Mouse (Mus musculus) right cerebral cortex, adult 18-20 months (tissue): ENCODE results near the gene Cptp.

Experiments used
- DNase-seq: peaks from one replicate; pipeline ENCODE4 v3.0.0; 2022; ENCODE audit warnings: mixed read lengths

Cptp gene

DNA sequence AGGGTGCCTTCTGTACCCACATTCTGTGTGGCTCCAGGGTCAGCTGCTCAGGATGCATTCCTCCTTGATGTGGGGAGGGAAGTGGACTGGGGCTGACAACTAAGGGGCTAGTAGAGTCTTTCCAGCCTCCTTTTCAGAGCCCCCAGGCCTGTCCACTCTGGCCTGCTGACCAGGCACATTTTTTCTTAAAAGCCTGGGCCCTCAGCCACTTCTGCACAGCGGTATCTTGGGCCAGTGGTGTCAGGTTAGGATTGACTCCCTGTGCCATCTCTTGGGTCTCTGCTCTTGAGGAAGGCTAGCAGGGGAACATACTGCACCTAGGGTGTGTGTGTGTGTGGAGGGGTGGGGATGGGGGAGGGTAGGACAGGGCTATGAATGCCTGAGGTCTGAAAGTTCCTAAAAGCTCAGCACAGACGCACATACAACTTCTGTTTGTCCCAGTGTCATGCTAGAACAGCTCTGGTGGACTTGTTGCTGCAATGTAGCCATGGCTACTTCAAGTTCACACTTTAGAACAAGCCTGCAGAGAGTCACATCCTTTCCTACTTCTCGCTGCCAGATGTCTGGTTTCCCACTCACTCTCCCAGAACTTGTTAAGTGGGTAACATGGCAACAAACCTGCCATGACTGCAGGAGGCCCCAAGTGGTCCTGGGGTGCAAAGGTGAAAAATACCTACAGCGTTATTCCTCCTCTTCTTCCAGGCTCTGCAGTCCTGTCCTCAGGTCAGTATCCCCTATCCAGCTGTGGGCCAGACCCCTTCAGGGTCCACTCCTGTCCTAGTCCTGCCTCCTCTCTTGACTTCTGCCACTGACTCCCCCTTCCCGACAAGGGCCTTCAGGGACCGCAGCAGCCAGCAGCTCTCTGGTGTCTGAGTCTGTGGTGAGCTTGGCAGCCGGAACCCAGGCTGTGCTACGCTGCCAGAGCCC lies 28.9 kb downstream of the Cptp start:
- no peak for DNase-seq

- no peak for DNase-seq
Measured at GRCm38 (mm10) chr4:155839483-155839910, 29.7 kb downstream of the Cptp start, which contains the start of gene Mxra8. Gene Mxra8 (plus strand): TSS chr4:155839680.

- DNase-seq = no peak
Measured at GRCm38 (mm10) chr4:155838187-155839153, 30.8 kb downstream of the Cptp start.

- DNase-seq = no peak
Measured at GRCm38 (mm10) chr4:155837404-155838010, 31.7 kb downstream of the Cptp start.

GRCm38 (mm10) chr4:155833836-155834235 lies 35.4 kb downstream of the Cptp start:
- peak; percentile 80 for DNase-seq

- DNase-seq = no peak
Measured at GRCm38 (mm10) chr4:155833234-155833633, 36.0 kb downstream of the Cptp start.

- no peak for DNase-seq
Measured at GRCm38 (mm10) chr4:155832321-155832720, 36.9 kb downstream of the Cptp start.

DNA sequence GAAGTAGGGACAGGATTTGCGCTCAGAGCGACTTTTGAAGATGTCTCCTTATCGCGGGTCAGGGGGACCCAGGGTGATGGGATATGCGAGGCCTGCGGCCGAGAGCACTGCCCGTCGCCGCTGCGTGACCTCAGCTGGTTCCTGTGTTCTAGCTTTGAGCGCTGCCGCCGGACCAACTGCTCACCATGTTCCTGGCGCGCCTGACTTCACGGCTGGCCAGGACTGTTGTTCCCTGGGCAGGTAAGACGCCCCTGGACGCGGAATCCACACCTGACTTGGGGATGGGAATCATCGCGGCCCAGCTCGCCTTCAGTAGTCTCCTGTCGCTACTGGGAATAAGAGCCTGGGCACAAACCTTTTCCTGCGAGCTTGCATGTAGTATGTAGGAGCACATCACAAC lies 37.4 kb downstream of the Cptp start:
- DNase-seq = no peak

GRCm38 (mm10) chr4:155831205-155831766 lies 38.0 kb downstream of the Cptp start, which contains the start of gene Aurkaip1:
Gene Aurkaip1 (plus strand): TSS chr4:155831272.
- peak; percentile 96 for DNase-seq

- no peak for DNase-seq
Measured at GRCm38 (mm10) chr4:155830596-155830995, 38.6 kb downstream of the Cptp start.

DNA sequence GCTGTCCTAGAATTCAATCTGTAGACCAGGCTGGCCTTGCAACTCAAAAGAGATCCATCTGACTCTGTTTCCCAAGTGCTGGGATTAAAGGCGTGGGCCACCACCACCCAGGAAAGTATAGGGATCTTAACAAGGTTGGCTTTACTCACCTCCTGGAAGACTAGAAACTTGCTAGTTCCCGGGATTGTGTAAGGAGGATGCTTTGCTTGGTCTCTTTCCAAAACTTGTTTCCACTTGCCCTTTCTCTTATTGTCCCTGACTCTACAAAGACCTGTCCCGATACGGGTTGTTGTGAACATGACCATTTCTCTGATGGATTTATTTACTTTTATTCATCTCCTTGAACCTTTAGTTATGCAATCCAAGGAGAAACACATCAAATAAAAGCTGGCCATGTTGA lies 39.4 kb downstream of the Cptp start:
- no peak for DNase-seq

DNA sequence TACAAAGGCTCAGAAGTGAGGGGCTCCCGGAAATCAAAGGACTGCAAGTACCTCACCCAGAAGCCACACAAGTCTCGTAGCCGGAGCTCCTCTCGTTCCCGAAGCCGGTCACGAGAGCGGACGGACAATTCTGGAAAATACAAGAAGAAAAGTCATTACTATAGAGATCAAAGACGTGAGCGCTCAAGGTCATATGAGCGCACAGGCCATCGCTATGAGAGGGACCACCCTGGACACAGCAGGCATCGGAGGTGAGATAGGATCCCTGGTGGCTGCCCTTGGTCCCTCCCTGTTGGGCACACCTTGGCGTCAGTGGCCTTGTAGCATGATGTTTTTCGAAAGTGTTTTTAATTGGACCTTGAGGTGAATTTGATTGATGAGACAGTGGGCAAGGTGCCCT lies 45.8 kb downstream of the Cptp start:
- DNase-seq = no peak

- DNase-seq = no peak
Measured at GRCm38 (mm10) chr4:155821025-155821424, 48.2 kb downstream of the Cptp start.

GRCm38 (mm10) chr4:155817533-155817932 lies 51.7 kb downstream of the Cptp start:
- DNase-seq = no peak
